Mouse (Mus musculus): ENCODE data around the gene Taf12. TPM values are rescaled to one million over a fixed set of nuclear protein-coding genes. Genes with fewer than 3 reads are reported as not detected.
"Not testable (repeated sequence)": the region's sequence is repeated elsewhere in the genome, so short reads cannot be mapped to it uniquely, and the experiment has no call there.

The Taf12 gene
- total RNA-seq, 2 experiments from 2014 or later, result 16.8 to 19.1 TPM

DNA sequence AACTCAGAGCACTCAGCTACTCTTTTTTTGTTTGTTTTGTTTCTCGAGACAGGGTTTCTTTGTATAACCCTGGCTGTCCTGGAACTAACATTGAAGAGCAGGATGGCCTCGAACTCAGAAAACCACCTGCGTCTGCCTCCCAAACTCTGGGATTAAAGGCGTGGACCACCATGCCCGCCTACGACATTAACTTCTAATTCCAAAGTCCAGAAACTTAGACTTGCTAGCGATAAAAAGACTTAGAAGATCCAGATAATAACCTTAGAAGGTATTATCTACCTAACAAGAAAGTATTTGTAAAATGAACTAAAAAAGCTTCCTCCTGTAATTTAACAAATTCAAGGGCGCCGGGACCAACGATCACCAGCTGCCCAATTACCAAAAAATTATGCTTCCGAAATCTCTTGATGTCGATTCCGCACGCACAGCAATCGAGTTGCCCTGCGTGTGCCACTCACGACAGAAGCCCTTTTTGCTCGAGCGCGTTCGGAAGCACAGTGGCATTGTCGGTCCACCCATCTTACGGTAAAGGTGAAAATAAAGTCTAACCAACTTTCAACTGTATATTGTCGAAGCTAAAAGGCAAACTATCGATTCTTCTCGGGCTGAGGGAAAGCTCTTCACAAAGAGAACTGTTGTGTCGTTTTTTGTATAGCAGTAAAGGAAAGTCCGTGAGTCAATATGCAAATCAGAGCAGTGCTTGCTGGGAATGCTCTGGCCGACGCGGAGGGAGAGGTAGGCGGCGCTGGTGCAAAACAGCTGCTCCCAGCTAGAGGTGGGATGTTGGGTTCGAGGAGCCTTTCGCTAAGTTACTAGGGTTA is 4.2 kb upstream of the Taf12 start:
- DNase-seq, result peak; percentile 85
- intact Hi-C loops (cut with DNase I), result no loop called here

DNA sequence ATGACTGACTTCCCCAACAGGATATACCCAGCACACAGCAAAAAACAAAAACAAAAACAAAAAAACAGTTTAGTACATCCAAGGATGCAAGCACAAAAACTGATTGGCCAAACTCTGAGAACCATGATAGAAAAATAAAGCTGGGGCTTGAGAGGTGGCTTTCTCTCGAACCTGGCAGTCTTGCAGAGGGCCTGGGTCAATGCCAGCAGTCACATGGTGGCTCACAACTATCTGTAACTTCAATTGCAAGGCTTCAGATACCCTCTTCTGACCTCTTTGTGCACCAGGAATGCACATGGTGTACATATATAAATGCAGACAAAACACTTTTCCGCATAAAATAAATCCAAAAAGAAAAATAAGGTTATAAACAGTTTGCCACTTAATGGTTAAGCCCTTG is 1.0 kb upstream of the Taf12 start:
- DNase-seq, result peak; percentile 51
- intact Hi-C loops (cut with DNase I), result no loop called here

DNA sequence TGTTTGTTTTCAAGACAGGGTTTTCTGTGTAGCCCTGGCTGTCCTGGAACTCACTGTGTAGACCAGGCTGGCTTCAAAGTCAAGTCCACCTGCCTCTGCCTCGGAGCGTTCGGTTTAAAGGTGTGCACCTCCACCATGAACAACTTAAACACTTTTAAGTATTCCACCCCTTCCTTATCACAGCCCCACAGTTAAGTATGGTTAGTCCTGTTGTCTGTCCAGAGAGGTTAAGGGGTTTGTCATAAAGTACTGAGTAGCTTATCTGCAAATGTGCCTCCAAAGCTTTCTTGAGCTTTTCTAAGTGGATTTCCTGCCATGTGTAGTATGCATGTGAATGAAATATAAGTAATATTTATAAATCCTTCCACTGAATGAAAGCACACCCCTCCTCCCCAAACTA is 1.8 kb downstream of the Taf12 start:
- intact Hi-C loops (cut with DNase I), result no loop called here
- DNase-seq, result no peak

DNA sequence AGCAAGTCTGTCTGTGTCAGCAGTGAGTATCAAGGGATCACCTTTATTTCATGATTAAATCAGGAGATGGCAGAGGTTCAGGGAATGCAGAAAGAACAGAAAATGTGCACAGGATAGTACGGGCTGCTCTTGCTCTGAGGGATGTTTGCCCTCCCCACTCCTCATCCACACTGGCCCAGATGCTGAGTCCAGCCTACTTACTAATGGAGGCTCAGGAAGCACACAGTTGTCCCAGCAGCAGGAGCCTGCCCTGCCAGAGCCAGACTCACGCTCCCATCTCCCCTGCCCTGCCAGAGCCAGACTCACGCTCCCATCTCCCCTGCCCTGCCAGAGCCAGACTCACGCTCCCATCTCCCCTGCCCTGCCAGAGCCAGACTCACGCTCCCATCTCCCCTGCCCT is 14.7 kb downstream of the Taf12 start:
- intact Hi-C loops (cut with DNase I); DNase-seq: not testable (repeated sequence)

DNA sequence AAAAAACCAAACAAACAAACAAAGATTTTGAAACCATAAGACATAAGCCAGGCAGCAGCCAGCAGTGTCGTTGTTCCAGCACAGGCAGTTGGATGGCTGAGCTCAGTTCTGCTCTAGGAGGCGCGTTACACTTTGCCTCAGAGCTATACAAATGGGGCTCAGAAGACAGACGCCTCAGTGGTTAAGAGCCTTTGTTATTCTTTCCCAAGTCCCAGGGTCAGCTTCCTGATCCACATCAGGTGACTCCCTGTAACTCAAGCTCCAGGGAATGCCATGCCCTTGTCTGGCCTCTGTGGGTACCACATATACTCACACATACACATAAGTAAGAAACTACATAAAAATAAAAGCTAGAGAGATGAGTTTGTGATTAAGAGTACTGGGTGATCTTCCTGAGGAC is 16.9 kb downstream of the Taf12 start:
- intact Hi-C loops (cut with DNase I), result loop anchor here (10.0 kb wide), 1 partner anchor 54 kb away; no protein-coding TSS in a partner anchor
- no peak for DNase-seq

DNA sequence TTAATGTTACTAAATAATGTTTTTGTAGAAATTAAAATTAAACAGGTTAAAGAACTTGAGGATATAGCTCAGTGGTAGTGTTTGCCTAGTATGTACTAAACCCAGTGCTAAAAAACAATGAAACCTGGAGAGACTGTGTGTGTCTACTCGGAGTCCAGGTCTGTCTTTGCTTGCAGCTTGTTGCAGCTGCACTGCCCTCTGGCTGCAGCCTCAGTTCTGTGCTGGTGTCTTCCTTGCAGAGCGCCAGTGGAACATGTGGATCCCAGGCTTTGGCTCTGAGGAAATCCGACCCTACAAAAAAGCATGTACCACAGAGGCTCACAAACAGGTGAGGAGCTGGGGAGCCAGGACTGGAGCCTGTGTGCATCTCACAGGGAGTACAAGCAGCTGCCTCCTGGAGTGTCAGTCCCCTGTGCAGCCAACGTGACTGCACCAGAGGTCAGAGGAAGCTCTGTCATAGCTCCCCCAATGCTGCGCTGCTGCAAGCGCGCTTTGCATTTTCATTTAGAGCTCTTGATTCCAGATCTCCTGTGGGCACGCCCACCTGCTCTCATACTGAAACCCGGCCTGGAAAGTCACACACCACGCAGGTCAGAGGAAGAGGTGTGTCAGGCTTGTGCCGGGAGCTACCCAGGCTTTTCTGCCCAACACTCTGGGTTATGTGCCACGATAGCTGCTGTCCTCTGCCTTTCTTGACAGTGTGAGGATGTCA is 17.6 kb downstream of the Taf12 start:
- DNase-seq, result no peak
- intact Hi-C loops (cut with DNase I), result loop anchor here (10.0 kb wide), 1 partner anchor 53 kb away; no protein-coding TSS in a partner anchor

DNA sequence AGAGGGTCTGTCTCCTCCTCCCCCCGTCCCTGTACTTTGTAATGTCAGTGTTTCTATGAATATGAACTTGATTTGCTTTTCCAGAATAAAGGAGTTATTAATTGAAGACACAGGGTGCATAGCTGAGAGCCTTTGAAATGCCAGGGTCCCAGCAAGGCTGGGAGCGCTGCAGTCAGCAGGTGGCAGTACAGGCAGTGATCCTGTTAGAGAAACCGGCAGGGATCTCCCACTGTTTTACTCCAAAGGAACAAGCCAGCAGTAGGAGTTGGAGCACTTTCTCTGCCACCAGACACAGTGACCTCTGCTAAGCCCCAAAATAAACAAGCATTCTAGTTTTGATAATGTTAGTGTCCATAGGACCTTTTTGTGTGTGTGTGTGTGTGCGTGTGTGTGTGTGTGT is 18.8 kb downstream of the Taf12 start:
- intact Hi-C loops (cut with DNase I), result loop anchor here (10.0 kb wide), 1 partner anchor 52 kb away; no protein-coding TSS in a partner anchor
- DNase-seq, result peak; percentile 49

DNA sequence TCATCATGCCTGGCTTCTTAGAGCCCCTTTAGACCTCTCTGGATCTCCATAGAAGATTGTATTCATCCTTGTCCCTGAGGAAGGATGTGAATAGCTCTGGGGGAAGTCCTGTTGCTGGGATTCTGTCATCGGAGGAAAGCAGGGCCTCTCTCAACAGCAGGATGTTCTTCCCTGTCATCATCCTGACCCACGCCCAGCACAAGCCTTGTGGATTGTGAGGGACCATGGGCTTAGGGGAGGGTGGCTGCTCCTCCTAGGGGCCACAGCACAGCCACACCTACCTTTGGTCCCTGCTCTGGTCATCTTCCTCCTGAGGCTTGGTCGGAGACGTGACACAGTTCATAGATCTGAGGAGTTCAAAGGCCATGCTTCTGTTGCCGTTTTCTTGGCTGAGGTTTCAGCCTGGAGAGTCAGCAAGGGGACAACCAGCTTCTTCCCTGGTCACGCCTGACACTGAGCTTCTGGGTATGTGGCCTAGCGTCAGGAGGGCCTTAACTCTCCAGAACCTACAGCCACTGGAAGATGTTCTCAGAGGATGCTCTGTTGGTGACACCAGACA is 19.6 kb downstream of the Taf12 start:
- intact Hi-C loops (cut with DNase I), result loop anchor here (10.0 kb wide), 1 partner anchor 51 kb away; no protein-coding TSS in a partner anchor
- no peak for DNase-seq

DNA sequence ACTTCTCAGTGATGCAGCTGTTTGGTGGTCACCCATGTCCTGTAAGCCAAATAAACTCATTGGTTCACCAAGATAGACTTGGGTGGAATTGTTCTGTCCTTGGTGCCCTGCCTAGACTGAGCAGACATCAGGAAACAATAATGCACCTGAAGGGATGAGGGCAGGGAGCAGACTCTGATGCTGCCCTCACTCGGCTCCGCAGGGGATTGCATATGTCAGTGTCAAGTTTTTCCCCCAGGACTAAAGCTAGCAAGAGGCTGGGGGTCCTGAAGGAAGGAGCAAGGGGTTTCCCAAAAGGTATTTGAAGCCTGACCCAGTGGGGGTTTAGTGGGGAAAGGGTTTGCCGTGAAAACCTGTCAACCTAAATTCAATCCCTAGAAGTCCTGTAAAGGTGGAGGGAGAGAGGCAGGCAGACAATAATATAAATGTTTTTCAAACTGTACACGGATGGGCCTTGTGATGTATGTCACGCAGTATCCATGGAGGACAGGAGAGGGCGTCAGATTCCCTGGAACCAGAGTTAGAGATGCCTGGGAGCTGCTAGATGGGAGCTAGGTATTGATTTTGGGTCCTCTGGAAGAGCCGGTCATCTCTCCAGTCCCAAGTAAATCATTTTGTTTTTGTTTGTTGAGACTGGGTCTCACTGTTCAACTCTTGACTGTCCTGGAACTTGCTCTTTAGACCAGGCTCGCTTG is 21.7 kb downstream of the Taf12 start:
- intact Hi-C loops (cut with DNase I), result loop anchor here (10.0 kb wide), 1 partner anchor 49 kb away; no protein-coding TSS in a partner anchor

DNA sequence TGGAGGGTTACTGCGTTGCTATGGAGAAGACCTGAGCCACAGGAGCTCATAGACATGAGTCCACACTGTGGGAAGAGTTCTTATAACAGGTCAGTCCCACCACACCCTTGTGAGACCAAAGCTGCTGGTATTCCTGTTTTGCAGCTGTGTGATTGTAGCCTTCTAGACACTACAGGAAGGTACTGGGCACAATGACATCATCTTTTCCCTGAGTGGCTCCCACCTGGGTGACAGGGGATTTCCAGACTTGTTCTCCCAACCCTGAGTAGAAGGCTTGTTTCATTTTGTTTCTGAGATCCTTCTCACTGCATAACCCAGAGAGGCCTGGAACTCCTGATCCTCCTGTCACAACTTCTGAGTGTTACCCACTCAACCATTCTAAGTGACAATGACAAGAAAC is 25.7 kb downstream of the Taf12 start:
- no peak for DNase-seq
- intact Hi-C loops (cut with DNase I), result loop anchor here (10.0 kb wide), 1 partner anchor 45 kb away; no protein-coding TSS in a partner anchor

More for the DNA sequence above, 21.7 kb downstream of the Taf12 start:
- no peak for DNase-seq

DNA sequence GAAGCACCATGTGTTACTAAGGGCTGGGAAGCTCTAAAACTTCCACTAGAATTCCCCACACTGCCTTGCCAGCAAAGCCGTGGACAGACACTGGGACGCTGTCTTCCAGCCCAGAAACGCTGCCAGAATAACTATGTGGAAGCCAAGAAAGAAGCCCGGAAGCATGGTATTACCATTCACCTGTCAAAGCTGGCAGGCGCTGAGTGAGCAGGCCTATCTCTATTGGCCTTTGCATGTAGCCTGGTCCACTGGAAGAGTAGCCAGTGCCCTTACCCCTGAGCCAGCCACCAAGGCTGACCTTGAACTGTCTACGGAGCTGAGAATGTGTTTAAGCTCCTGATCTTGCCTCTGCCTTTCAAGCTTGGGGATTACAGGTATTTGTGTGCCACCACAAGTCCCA is 27.3 kb downstream of the Taf12 start:
- intact Hi-C loops (cut with DNase I), result no loop called here
- DNase-seq, result no peak

DNA sequence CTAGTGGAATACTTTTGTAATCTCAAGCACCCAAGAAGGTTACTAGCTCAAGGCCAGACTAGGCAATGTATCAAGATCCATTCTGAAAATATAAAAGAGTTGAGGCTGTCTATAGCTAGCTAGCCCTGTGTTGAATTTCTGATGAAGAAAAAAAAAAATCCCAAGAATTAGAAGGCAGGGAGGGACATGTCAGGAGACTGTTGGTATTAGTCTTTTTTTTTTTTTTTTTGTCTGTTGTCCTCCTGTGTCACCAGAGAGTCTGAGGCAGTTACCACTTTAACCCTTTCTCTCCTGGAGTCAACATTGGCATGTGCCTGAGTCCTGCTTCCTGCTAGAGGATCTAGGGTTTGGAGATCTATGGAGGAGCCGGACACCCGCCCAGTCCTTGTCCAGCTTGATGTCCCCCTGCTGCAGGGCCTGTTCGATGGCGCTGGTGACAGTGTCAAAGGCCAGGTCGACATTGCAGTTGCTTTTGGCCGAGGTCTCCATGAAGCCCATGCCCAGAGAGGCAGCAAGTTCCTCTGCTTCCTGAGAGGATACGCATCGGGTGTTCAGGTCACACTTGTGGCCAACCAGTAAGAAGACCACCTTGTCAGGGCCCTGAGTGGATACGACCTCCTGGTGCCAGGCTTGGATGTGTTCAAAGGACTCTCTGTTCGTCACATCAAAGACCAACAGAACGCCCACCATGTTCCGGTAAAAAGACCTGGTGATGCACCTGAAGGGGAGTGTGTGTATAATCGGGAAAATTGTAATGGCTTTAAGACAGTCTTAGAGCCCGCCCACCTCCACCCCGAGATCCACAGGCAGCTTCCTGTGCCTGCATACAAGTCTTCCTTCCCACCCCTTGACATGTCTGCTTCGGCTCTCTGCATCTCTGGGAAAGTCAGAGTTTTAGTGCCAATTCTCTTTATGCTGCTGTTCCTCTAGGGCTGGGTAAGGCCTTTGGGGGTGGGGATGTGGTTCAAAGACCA is 28.1 kb downstream of the Taf12 start:
- intact Hi-C loops (cut with DNase I), result no loop called here
- no peak for DNase-seq

DNA sequence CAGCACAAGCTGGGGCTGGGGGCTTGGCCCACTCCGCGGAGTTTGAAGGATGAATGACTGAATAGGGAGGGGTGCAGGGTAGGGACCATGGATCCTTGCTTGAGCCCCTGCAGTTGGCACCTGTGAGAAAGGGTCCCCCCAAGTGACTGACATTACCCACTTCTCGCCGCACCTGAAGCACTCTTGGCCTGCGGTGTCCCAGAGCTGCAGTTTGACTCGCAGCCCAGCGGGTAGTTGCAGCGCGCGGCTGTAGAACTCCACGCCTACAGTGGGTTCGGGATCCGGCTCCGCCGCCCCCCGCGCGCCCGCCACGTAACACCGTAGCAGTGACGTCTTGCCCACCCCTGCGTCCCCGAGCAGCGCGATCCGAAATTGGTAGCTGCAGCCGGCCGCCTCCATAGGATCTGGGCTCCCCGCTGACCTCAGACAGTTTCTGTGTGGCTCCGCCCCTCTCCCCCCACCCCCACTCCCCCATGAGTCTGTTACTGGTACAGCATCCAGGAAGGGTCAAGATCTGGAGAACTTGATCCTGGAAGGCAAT is 28.8 kb downstream of the Taf12 start, which contains the start of gene Rab42:
Gene Rab42 (minus strand): TSS at position 447 of the 541 bp plus-strand sequence.
- intact Hi-C loops (cut with DNase I), result no loop called here
- DNase-seq, result peak; percentile 47

DNA sequence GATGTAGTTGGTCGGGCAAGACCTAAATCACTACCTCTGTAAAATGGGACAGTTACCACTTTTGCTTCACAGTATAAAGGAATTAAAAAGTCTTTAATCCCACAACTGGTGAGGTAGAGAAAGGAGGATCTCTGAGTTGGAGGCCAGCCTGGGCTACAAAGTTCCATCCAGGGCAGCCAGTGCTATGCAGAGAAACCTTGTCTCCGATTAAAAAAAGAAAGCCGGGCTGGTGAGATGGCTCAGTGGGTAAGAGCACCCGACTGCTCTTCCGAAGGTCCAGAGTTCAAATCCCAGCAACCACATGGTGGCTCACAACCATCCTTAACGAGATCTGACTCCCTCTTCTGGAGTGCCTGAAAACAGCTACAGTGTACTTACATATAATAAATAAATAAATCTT is 29.3 kb downstream of the Taf12 start:
- intact Hi-C loops (cut with DNase I); DNase-seq: not testable (repeated sequence)

DNA sequence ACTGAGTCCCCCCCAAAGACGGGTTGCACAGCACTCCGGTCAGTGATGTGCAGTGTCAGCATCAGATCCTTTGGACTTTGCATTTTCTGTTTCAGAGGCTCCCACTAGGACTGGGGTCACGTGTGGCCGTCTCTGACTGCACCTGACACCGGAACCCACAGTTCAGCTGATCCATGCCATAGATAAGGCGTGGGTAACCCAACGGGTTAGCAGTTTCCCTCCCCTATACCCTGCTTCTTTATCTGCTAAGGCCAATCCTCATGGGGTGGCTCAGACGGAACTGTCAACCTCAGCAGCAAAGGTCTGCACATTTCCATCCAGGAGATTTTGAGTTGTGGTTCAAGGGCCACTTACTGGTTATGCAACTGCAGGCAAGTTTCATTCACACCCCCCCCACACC is 31.1 kb downstream of the Taf12 start:
- intact Hi-C loops (cut with DNase I), result no loop called here
- DNase-seq, result no peak

DNA sequence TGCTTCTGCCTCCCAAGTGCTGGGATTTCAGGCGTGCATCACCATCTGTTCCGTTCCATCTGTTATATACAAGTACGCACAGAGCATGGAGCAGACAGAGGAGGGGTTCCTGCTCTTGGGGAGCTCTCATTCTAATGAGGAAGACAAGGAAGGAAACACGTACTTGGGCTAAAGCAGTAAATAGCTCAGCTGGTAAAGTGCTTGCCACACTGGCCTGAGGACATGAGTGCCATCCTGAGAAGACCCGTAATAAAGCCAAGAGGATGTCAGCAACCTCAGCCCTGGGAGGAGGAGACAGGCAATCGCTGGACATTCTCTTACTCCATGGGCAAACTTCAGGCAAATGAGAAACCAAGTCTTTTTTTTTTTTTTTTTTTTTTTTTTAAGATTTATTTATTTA is 31.8 kb downstream of the Taf12 start:
- intact Hi-C loops (cut with DNase I), result no loop called here
- DNase-seq, result no peak

DNA sequence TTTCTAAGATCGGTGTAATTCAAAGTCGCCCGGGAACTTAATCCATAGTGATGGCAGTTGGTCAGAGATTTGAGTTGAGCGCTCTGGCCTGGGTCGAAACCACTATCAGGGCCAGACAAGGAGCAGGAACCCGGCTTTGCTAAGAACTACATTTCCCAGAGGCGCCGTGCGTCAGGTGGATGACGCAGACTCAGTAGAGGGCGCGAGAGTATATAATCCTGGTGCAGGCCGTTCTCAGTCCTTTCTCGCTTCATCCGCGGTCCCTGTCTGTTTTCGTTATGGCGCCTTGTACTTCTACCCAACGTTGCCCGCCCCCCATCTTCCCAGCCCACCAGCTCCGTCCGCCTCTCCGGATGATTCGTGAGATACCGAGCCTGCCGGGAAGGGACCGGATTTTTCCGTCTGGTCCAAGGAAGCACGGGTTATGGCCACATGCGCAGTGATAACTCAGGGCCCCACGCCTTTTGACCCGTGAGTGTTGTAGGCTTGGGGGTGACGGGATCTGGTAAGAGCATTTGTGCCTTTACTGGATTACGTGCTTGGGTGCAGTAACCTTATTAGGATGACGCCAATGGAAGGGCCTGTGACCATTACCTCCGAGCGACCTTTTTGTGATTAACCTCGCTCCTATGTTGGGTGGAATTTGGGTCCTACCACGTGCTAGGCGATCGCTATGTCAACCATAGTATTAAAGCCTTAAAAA is 34.4 kb downstream of the Taf12 start:
- peak; percentile 92 for DNase-seq
- intact Hi-C loops (cut with DNase I), result no loop called here

DNA sequence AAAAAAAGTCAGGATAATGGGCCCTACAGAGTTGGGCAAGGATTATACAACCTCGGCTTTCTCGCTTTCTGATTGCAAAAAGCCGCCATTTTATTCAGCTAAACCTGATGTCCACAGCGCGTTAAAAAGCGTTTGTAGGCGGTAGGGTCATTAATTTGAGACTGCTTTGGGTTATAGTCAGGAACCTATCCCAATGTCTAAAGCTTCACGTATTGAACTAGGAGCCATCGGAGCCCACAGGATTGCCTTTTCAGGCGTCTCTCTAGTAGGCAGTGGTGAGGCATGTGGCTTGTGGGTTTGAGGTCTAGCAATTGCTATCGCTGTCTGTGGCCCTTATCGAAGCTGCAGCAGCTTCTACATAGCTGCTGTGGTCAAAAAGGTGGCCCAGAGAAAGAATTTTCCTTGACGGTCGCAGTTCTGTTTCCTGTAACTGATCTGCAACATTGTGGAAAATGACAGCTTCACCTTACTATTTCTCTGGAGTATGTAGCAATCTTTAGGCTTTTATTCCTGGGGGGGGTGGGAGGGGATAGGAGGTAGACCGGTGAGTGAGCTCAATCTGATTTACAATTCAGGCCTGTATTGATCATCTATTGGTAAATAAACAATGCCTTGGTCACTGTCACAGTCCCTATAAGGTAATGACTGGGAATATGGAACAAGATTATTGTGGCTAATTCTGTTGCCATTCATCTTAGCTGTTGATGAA is 35.1 kb downstream of the Taf12 start:
- intact Hi-C loops (cut with DNase I), result no loop called here
- no peak for DNase-seq

All from left cerebral cortex, postnatal 4 days (tissue).